Mouse (Mus musculus) megakaryocyte, adult 5-6 weeks (primary cell): ENCODE data around the gene Ripply1. TPM values are rescaled to one million over a fixed set of nuclear protein-coding genes. Genes with fewer than 3 reads are reported as not detected.
"Not testable (repeated sequence)": the region's sequence is repeated elsewhere in the genome, so short reads cannot be mapped to it uniquely, and the experiment has no call there.

ENCODE experiments used
- ATAC-seq: 2 replicates; pipeline ENCODE4 v1.8.0; 2016; ENCODE audit warnings: mild to moderate bottlenecking, inconsistent platforms; ENCODE audit not compliant: poor library complexity, severe bottlenecking
- total RNA-seq, 2 experiments: library from RNA; stranded (forward) in 1 of 2; stranded (reverse) in 1 of 2; fragments of 153-499, 151-499 nt in 1 of 2; fragments of 221-1000, 200-1000 nt in 1 of 2; gene quantifications; 2 replicates each; pipeline versions ENCODE4 v1.2.3 to v1.2.4; 2015 to 2017

Gene Ripply1
- total RNA-seq, 2 experiments from 2014 or later: not detected

GRCm38 (mm10) chrX:139783045-139783422, 881 bp upstream of the Ripply1 start:
- no peak for ATAC-seq

GRCm38 (mm10) chrX:139781563-139781962, 590 bp downstream of the Ripply1 start:
- no peak for ATAC-seq

- no peak for ATAC-seq
Measured at GRCm38 (mm10) chrX:139780988-139781387, 1.2 kb downstream of the Ripply1 start.

- ATAC-seq: no peak
Measured at GRCm38 (mm10) chrX:139779401-139779800, 2.8 kb downstream of the Ripply1 start.

GRCm38 (mm10) chrX:139778886-139779285, 3.3 kb downstream of the Ripply1 start:
- no peak for ATAC-seq

GRCm38 (mm10) chrX:139777357-139777756, 4.8 kb downstream of the Ripply1 start:
- no peak for ATAC-seq

GRCm38 (mm10) chrX:139775084-139775612, 7.0 kb downstream of the Ripply1 start:
- no peak for ATAC-seq

- ATAC-seq: peak; percentile 54; the same call in 1 of the 2 replicates
Measured at GRCm38 (mm10) chrX:139774309-139775083, 7.7 kb downstream of the Ripply1 start.

- no peak for ATAC-seq
Measured at GRCm38 (mm10) chrX:139769975-139770637, 12.0 kb downstream of the Ripply1 start.

- no peak for ATAC-seq
Measured at GRCm38 (mm10) chrX:139762546-139762945, 19.6 kb downstream of the Ripply1 start.

GRCm38 (mm10) chrX:139758634-139759033, 23.5 kb downstream of the Ripply1 start:
- not testable (repeated sequence) for ATAC-seq

GRCm38 (mm10) chrX:139751855-139752254, 30.3 kb downstream of the Ripply1 start:
- peak; percentile 51; the same call in 1 of the 2 replicates for ATAC-seq

- no peak for ATAC-seq
Measured at GRCm38 (mm10) chrX:139737066-139737465, 45.1 kb downstream of the Ripply1 start.

GRCm38 (mm10) chrX:139730541-139730940, 51.6 kb downstream of the Ripply1 start:
- no peak for ATAC-seq

Other genes with a start within 250 kb of the Ripply1 start
- gene Rnf128, start 219.0 kb downstream of the Ripply1 start, total RNA-seq (2015): 0.54 and 0.64 TPM in 2 replicates
- gene Rnf128, start 219.0 kb downstream of the Ripply1 start, total RNA-seq (2017): 0.45 and 0.55 TPM in 2 replicates
- gene Tbc1d8b, start 97.4 kb downstream of the Ripply1 start, total RNA-seq (2015): 5.2 and 5.9 TPM in 2 replicates
- 4.8 and 5.0 TPM in 2 replicates for gene Tbc1d8b, start 97.4 kb downstream of the Ripply1 start, total RNA-seq (2017)
- 0.41 and 0.51 TPM in 2 replicates for gene Gm15013, start 67.9 kb downstream of the Ripply1 start, total RNA-seq (2015)
- 0.51 TPM in 1 of 2 replicates, not detected in the other for gene Gm15013, start 67.9 kb downstream of the Ripply1 start, total RNA-seq (2017)
- gene Cldn2, start 18.5 kb upstream of the Ripply1 start, total RNA-seq (2015): not detected in 2 replicates
- not detected in 2 replicates for gene Cldn2, start 18.5 kb upstream of the Ripply1 start, total RNA-seq (2017)
- gene Morc4, start 89.3 kb upstream of the Ripply1 start, total RNA-seq (2015): 0.14 and 0.49 TPM in 2 replicates
- 0.04 TPM in 1 of 2 replicates, not detected in the other for gene Morc4, start 89.3 kb upstream of the Ripply1 start, total RNA-seq (2017)
- 7.1 and 11.0 TPM in 2 replicates for gene Rbm41, start 216.2 kb upstream of the Ripply1 start, total RNA-seq (2015)
- 11.5 and 11.8 TPM in 2 replicates for gene Rbm41, start 216.2 kb upstream of the Ripply1 start, total RNA-seq (2017)